Mouse (Mus musculus) hindbrain, embryonic 14.5 days (tissue): ENCODE results near the gene Cox5a. TPM values are rescaled to one million over a fixed set of nuclear protein-coding genes. Genes with fewer than 3 reads are reported as not detected.

Experiments used
- ATAC-seq: fragments of 200-750 bp; cut with Nextera tagmentation; 2 replicates; pipeline ENCODE4 v1.8.0; 2017; ENCODE audit warnings: moderate number of reproducible peaks, mild to moderate bottlenecking, moderate TSS enrichment, moderate library complexity; ENCODE audit not compliant: low FRiP score
- DNase-seq: peaks from one replicate; pipeline ENCODE4 v3.0.0-alpha.2; 2015; ENCODE audit warnings: low spot score
- H3K27ac ChIP-seq: fragments of 300-500 bp; sonication (generic); 2 replicates; pipeline ENCODE4 v1.5.1; 2014; ENCODE audit warnings: mild to moderate bottlenecking, moderate library complexity
- H3K27me3 ChIP-seq: fragments of 300-500 bp; sonication (generic); 2 replicates; pipeline ENCODE4 v1.6.1; 2014; ENCODE audit warnings: mild to moderate bottlenecking, low read length, mixed read lengths; ENCODE audit not compliant: control insufficient read depth, insufficient read depth
- H3K36me3 ChIP-seq: fragments of 300-500 bp; sonication (generic); replicated peaks from 2 replicates; pipeline ENCODE4 v1.6.1; 2014; ENCODE audit not compliant: control insufficient read depth, insufficient read depth
- H3K4me1 ChIP-seq: fragments of 300-500 bp; sonication (generic); replicated peaks from 2 replicates; pipeline ENCODE4 v1.6.1; 2014; ENCODE audit warnings: antibody characterized with exemption, low read length, mixed read lengths; ENCODE audit not compliant: control insufficient read depth, insufficient read depth
- H3K4me2 ChIP-seq: fragments of 300-500 bp; sonication (generic); replicated peaks from 2 replicates; pipeline ENCODE4 v1.6.1; 2014; ENCODE audit warnings: mild to moderate bottlenecking, moderate library complexity
- H3K4me3 ChIP-seq: fragments of 300-500 bp; sonication (generic); replicated peaks from 2 replicates; pipeline ENCODE4 v1.5.1; 2014; ENCODE audit warnings: mild to moderate bottlenecking, low read length
- H3K9ac ChIP-seq: fragments of 300-500 bp; sonication (generic); 2 replicates; pipeline ENCODE4 v1.6.1; 2014
- H3K9me3 ChIP-seq: fragments of 300-500 bp; sonication (generic); 2 replicates; pipeline ENCODE4 v1.6.1; 2016; ENCODE audit warnings: low read length; ENCODE audit not compliant: control insufficient read depth
- WGBS: fragments of 180-500 bp; shearing (Covaris S2); extraction: QIAGEN DNeasy Blood & Tissue Kit; methylation state at CpG from one replicate; pipeline ENCODE4 v1.1.7; 2014; 5-methylcytosine and 5-hydroxymethylcytosine counted together
- polyA plus RNA-seq: library from polyadenylated mRNA; unstranded; fragments of >200 nt; fragmentation: Nextera tagmentation; extraction: Ambion mirVana; gene quantifications from 2 replicates; pipeline ENCODE4 v1.2.1, GENCODE M21; 2014

Gene Cox5a
- polyA plus RNA-seq, 1 experiment from 2014 or later: 1,017 TPM

GRCm38 (mm10) chr9:57553119-57553518 lies 32.0 kb downstream of the Cox5a start:
- no peak overlapping the region for H3K4me2 ChIP-seq
- H3K9ac ChIP-seq: no peak overlapping the region
- DNase-seq: no peak
- no peaks in the 10 kb centered on the region for H3K9me3 ChIP-seq
- H3K36me3 ChIP-seq: peaks cover 15% of the 10 kb centered on the region
- H3K27me3 ChIP-seq: no peaks in the 10 kb centered on the region
- peaks cover 11% of the 10 kb centered on the region for H3K4me1 ChIP-seq
- H3K27ac ChIP-seq: no peak overlapping the region
- no peak for ATAC-seq
- WGBS: 73% methylated on average over 11 of the region's 11 CpGs
- no peak overlapping the region for H3K4me3 ChIP-seq

- H3K27ac ChIP-seq: no peak overlapping the region
- no peak overlapping the region for H3K4me3 ChIP-seq
- no peaks in the 10 kb centered on the region; the same call in 1 of the 2 replicates for H3K36me3 ChIP-seq
- no peak overlapping the region for H3K4me2 ChIP-seq
- peaks cover 11% of the 10 kb centered on the region for H3K4me1 ChIP-seq
- no peaks in the 10 kb centered on the region for H3K9me3 ChIP-seq
- ATAC-seq (no peak), DNase-seq (no peak)
- no peak overlapping the region for H3K9ac ChIP-seq
- no peaks in the 10 kb centered on the region for H3K27me3 ChIP-seq
- 41% methylated on average over 3 of the region's 3 CpGs for WGBS
These were observed 33.7 kb downstream of the Cox5a start for GRCm38 (mm10) chr9:57554753-57555152.

- Histone ChIP-seq H3K36me3 (no peaks in the 10 kb centered on the region), H3K4me1 (peaks cover 20% of the 10 kb centered on the region), H3K9me3 (no peaks in the 10 kb centered on the region), H3K4me3 (no peak overlapping the region), H3K9ac (no peak overlapping the region), H3K27ac (no peak overlapping the region), H3K4me2 (no peak overlapping the region), H3K27me3 (no peaks in the 10 kb centered on the region)
- DNase-seq (no peak), ATAC-seq (no peak)
- WGBS: 81% methylated on average over 3 of the region's 3 CpGs
These were observed 36.1 kb downstream of the Cox5a start for GRCm38 (mm10) chr9:57557215-57557614.

GRCm38 (mm10) chr9:57558625-57559024 lies 37.6 kb downstream of the Cox5a start:
- H3K9ac ChIP-seq: no peak overlapping the region
- H3K27me3 ChIP-seq: no peaks in the 10 kb centered on the region
- no peaks in the 10 kb centered on the region for H3K36me3 ChIP-seq
- peaks cover 22% of the 10 kb centered on the region for H3K4me1 ChIP-seq
- no peak overlapping the region for H3K27ac ChIP-seq
- no peak overlapping the region for H3K4me2 ChIP-seq
- WGBS: 85% methylated on average over 4 of the region's 4 CpGs
- H3K4me3 ChIP-seq: no peak overlapping the region
- DNase-seq (no peak), ATAC-seq (no peak)
- no peaks in the 10 kb centered on the region for H3K9me3 ChIP-seq

GRCm38 (mm10) chr9:57559568-57559967 lies 38.5 kb downstream of the Cox5a start:
- no peak overlapping the region for H3K4me2 ChIP-seq
- H3K36me3 ChIP-seq: no peaks in the 10 kb centered on the region
- no peak for DNase-seq
- WGBS: 85% methylated on average over 2 of the region's 2 CpGs
- H3K9ac ChIP-seq: no peak overlapping the region
- no peak for ATAC-seq
- no peak overlapping the region for H3K4me3 ChIP-seq
- H3K27me3 ChIP-seq: no peaks in the 10 kb centered on the region
- no peak overlapping the region for H3K27ac ChIP-seq
- H3K4me1 ChIP-seq: peaks cover 19% of the 10 kb centered on the region
- no peaks in the 10 kb centered on the region for H3K9me3 ChIP-seq

- H3K4me3 ChIP-seq: peak overlapping the region; percentile 49
- ATAC-seq: no peak
- H3K4me1 ChIP-seq: peaks cover 17% of the 10 kb centered on the region
- DNase-seq: peak; percentile 47
- peak overlapping the region; percentile 90 for H3K27ac ChIP-seq
- 31% methylated on average over 7 of the region's 7 CpGs for WGBS
- H3K9me3 ChIP-seq: no peaks in the 10 kb centered on the region
- H3K36me3 ChIP-seq: no peaks in the 10 kb centered on the region
- peak overlapping the region; percentile 87 for H3K4me2 ChIP-seq
- H3K27me3 ChIP-seq: no peaks in the 10 kb centered on the region
- H3K9ac ChIP-seq: peak overlapping the region; percentile 62
These were observed 39.2 kb downstream of the Cox5a start for GRCm38 (mm10) chr9:57560263-57560662.

GRCm38 (mm10) chr9:57560861-57561710 lies 40.0 kb downstream of the Cox5a start, which contains the start of gene Scamp2:
TSS of gene Scamp2 (plus strand) at chr9:57560943.
- ATAC-seq: peak; percentile 100
- peak within 1 kb of the TSS; percentile 90 for H3K27ac ChIP-seq
- DNase-seq: peak; percentile 93
- no peaks in the 10 kb centered on the region for H3K9me3 ChIP-seq
- peak within 1 kb of the TSS; percentile 49 for H3K4me3 ChIP-seq
- WGBS: 1% methylated on average over 37 of the region's 37 CpGs
- peaks cover 17% of the 10 kb centered on the region for H3K4me1 ChIP-seq
- H3K9ac ChIP-seq: peak within 1 kb of the TSS; percentile 62
- peak within 1 kb of the TSS; percentile 87 for H3K4me2 ChIP-seq
- H3K36me3 ChIP-seq: no peaks in the 10 kb centered on the region
- H3K27me3 ChIP-seq: no peaks in the 10 kb centered on the region

GRCm38 (mm10) chr9:57561711-57562099 lies 40.6 kb downstream of the Cox5a start:
- peaks cover 17% of the 10 kb centered on the region for H3K4me1 ChIP-seq
- H3K4me3 ChIP-seq: peak overlapping the region; percentile 49
- no peaks in the 10 kb centered on the region for H3K9me3 ChIP-seq
- 83% methylated on average over 13 of the region's 13 CpGs for WGBS
- peak overlapping the region; percentile 87 for H3K4me2 ChIP-seq
- peak overlapping the region; percentile 62; the same call in 1 of the 2 replicates for H3K9ac ChIP-seq
- no peaks in the 10 kb centered on the region for H3K27me3 ChIP-seq
- no peaks in the 10 kb centered on the region for H3K36me3 ChIP-seq
- no peak for ATAC-seq
- no peak for DNase-seq
- no peak overlapping the region for H3K27ac ChIP-seq

GRCm38 (mm10) chr9:57562896-57563372 lies 41.9 kb downstream of the Cox5a start:
- Histone ChIP-seq H3K27me3 (no peaks in the 10 kb centered on the region), H3K4me3 (no peak overlapping the region), H3K36me3 (peaks cover 2% of the 10 kb centered on the region; the same call in 1 of the 2 replicates), H3K9me3 (no peaks in the 10 kb centered on the region), H3K27ac (no peak overlapping the region), H3K4me2 (0 out of 2 replicates have a peak overlapping the region, but pooled peaks have one; percentile 1), H3K4me1 (peaks cover 17% of the 10 kb centered on the region), H3K9ac (no peak overlapping the region)
- ATAC-seq (no peak), DNase-seq (no peak)
- 90% methylated on average over 4 of the region's 4 CpGs for WGBS
